Comparison of ENCODE assay signal across 8 mouse cellular contexts in genomic region chr13:28512573-28513334, GRCm38 (mm10).
DNase-seq lines count a peak whose midpoint lies in the region; ATAC-seq and TF ChIP-seq lines count a peak whose summit lies in the region.

No protein-coding gene starts in this region.

- H3K4me1 ChIP-seq in intestine, embryonic 15.5 days (replicated peaks): peaks cover 4% of the 10 kb centered on the region; the same call in 1 of the 2 replicates
- no peaks in the 10 kb centered on the region for H3K4me1 ChIP-seq in intestine, postnatal 0 days (replicated peaks; ENCODE audit: control insufficient read depth, insufficient read depth, low read length)
- H3K4me1 ChIP-seq in embryonic facial prominence, embryonic 13.5 days: peaks cover 8% of the 10 kb centered on the region

- H3K36me3 ChIP-seq in intestine, embryonic 15.5 days: no peaks in the 10 kb centered on the region
- no peaks in the 10 kb centered on the region for H3K36me3 ChIP-seq in intestine, postnatal 0 days (ENCODE audit: control insufficient read depth, insufficient read depth)
- H3K36me3 ChIP-seq in embryonic facial prominence, embryonic 13.5 days: no peaks in the 10 kb centered on the region
- no peaks in the 10 kb centered on the region for H3K36me3 ChIP-seq in splenic B cell, adult 2 months (ENCODE audit: control insufficient read depth, insufficient read depth, low read length, poor library complexity, severe bottlenecking)

- H3K27me3 ChIP-seq in intestine, embryonic 15.5 days (replicated peaks): no peaks in the 10 kb centered on the region
- H3K27me3 ChIP-seq in intestine, postnatal 0 days (replicated peaks; ENCODE audit: control insufficient read depth, insufficient read depth, low read length): no peaks in the 10 kb centered on the region
- H3K27me3 ChIP-seq in embryonic facial prominence, embryonic 13.5 days: no peaks in the 10 kb centered on the region
- H3K27me3 ChIP-seq in splenic B cell, adult 2 months (ENCODE audit: control insufficient read depth, insufficient read depth, low read length, poor library complexity, severe bottlenecking): no peaks in the 10 kb centered on the region

- WGBS in intestine, embryonic 15.5 days: 68% methylated on average over 11 of the region's 11 CpGs
- 68% methylated on average over 11 of the region's 11 CpGs for WGBS in intestine, postnatal 0 days
- 73% methylated on average over 11 of the region's 11 CpGs for WGBS in embryonic facial prominence, embryonic 13.5 days

- no peak overlapping the region for H3K4me3 ChIP-seq in intestine, embryonic 15.5 days (replicated peaks)
- no peak overlapping the region for H3K4me3 ChIP-seq in intestine, postnatal 0 days (ENCODE audit: low read depth, low read length)
- H3K4me3 ChIP-seq in embryonic facial prominence, embryonic 13.5 days: no peak overlapping the region

- DNase-seq in CD4-positive helper T cell, adult 2 months (ENCODE audit: low read depth, low spot score): peak; percentile 89
- DNase-seq in lung, postnatal 14 days: peak; percentile 34
- peak; percentile 77 for DNase-seq in splenic B cell, adult 2 months (ENCODE audit: low read depth, low spot score)
- no peak for DNase-seq in urinary bladder, postnatal 25 days (ENCODE audit: low spot score)
- no peak for DNase-seq in frontal cortex, postnatal 14 days (ENCODE audit: low spot score in 2 of 2)

- no peak overlapping the region for H3K4me2 ChIP-seq in intestine, embryonic 15.5 days (replicated peaks)
- H3K4me2 ChIP-seq in intestine, postnatal 0 days (replicated peaks; ENCODE audit: low read depth): no peak overlapping the region
- no peak overlapping the region for H3K4me2 ChIP-seq in embryonic facial prominence, embryonic 13.5 days

- H3K27ac ChIP-seq in intestine, embryonic 15.5 days: no peak overlapping the region
- H3K27ac ChIP-seq in intestine, postnatal 0 days (ENCODE audit: low read depth, low read length): no peak overlapping the region; the same call in 1 of the 2 replicates
- H3K27ac ChIP-seq in embryonic facial prominence, embryonic 13.5 days: 0 out of 2 replicates have a peak overlapping the region, but pooled peaks have one; percentile 12

- TF ChIP-seq CTCF in intestine, postnatal 0 days (IDR thresholded peaks at IDR 0.05; ENCODE audit: low read depth): no peak

- no peak overlapping the region for H3K9ac ChIP-seq in intestine, embryonic 15.5 days
- no peak overlapping the region for H3K9ac ChIP-seq in intestine, postnatal 0 days (ENCODE audit: low read depth, low read length)
- no peak overlapping the region for H3K9ac ChIP-seq in embryonic facial prominence, embryonic 13.5 days

- no peaks in the 10 kb centered on the region for H3K9me3 ChIP-seq in intestine, embryonic 15.5 days
- no peaks in the 10 kb centered on the region for H3K9me3 ChIP-seq in intestine, postnatal 0 days (ENCODE audit: control insufficient read depth)
- no peaks in the 10 kb centered on the region for H3K9me3 ChIP-seq in embryonic facial prominence, embryonic 13.5 days

- ATAC-seq in intestine, embryonic 15.5 days: 0 out of 2 replicates have a peak, but pooled peaks have one; percentile 25
- no peak for ATAC-seq in intestine, postnatal 0 days
- peak; percentile 52; the same call in 1 of the 2 replicates for ATAC-seq in embryonic facial prominence, embryonic 13.5 days (ENCODE audit: insufficient number of reproducible peaks, insufficient read depth, low FRiP score, low TSS enrichment, low read depth)

Comparison
In these comparisons a context has a peak if more than half of its experiments do, and no peak if none do; other contexts are left out.
1. DNase-seq: peak in CD4-positive helper T cell, adult 2 months (single experiment), lung, postnatal 14 days (single experiment) and splenic B cell, adult 2 months (single experiment); none in urinary bladder, postnatal 25 days (single experiment) and frontal cortex, postnatal 14 days (0 of 2).